Mouse (Mus musculus): Measurements from ENCODE around the gene Eps8l1. TPM values are rescaled to one million over a fixed set of nuclear protein-coding genes. Genes with fewer than 3 reads are reported as not detected.

Eps8l1 gene
- polyA plus RNA-seq, 1 experiment from 2014 or later = 17.6 TPM

- Histone ChIP-seq H3K4me3 (replicated peaks) (peak overlapping the region; percentile 44), H3K4me1 (peaks cover 13% of the 10 kb centered on the region), H3K4me2 (replicated peaks) (peak overlapping the region; percentile 72), H3K27ac (replicated peaks) (peak overlapping the region; percentile 61), H3K36me3 (no peaks in the 10 kb centered on the region), H3K27me3 (peaks cover under 1% of the 10 kb centered on the region; the same call in 1 of the 2 replicates), H3K9me3 (replicated peaks) (no peaks in the 10 kb centered on the region), H3K9ac (peak overlapping the region; percentile 42)
- 20% methylated on average over 40 of the region's 40 CpGs for WGBS
- ATAC-seq (ENCODE audit: insufficient number of reproducible peaks, low FRiP score, low TSS enrichment, low read depth) = peak; percentile 92
These were observed 66.1 kb downstream of the Eps8l1 start for GRCm38 (mm10) chr7:4526341-4527301.

DNA sequence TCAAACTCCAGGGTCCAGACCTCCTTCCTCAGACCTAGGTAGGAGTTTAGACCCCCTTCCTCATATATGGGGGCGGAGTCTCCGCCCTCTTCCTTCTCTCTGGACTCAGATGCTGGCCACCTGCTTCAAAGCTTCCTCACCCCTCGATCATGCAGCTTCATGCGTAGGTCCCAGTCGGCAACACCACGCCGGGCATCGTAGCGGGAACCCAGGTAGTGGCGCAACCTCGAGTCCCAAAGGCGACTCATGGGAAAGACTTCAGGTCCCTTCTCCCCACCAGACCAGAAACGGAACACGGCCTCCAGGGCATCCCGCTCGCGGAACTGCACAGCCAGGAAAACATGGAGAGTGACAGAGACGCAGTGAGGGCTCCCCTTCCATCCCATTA, 66.8 kb downstream of the Eps8l1 start:
- Histone ChIP-seq H3K4me3 (replicated peaks) (peak overlapping the region; percentile 44), H3K36me3 (no peaks in the 10 kb centered on the region), H3K27ac (replicated peaks) (no peak overlapping the region), H3K9me3 (replicated peaks) (no peaks in the 10 kb centered on the region), H3K4me1 (peaks cover 18% of the 10 kb centered on the region), H3K4me2 (replicated peaks) (peak overlapping the region; percentile 72), H3K27me3 (peaks cover 8% of the 10 kb centered on the region; the same call in 1 of the 2 replicates), H3K9ac (no peak overlapping the region)
- ATAC-seq (ENCODE audit: insufficient number of reproducible peaks, low FRiP score, low TSS enrichment, low read depth) = no peak
- WGBS = 44% methylated on average over 18 of the region's 18 CpGs

Small RNAs within 50 kb of the gene (microRNA-seq; reads per million reads assigned to microRNA genes)
- not detected for gene Gm24605 (ENCODE audit: borderline number of aligned reads)

Other genes starting within 250 kb of the Eps8l1 start
- 0.14 TPM in 1 of 2 replicates, not detected in the other for gene Lilra5, start 222.9 kb upstream of the Eps8l1 start, polyA plus RNA-seq (2015; fragmentation: Nextera tagmentation; extraction: Ambion mirVana)
- gene Ncr1, start 123.0 kb upstream of the Eps8l1 start, polyA plus RNA-seq (2015; fragmentation: Nextera tagmentation; extraction: Ambion mirVana) = not detected in 2 replicates
- 0.11 TPM in 1 of 2 replicates, not detected in the other for gene Gp6, start 62.9 kb upstream of the Eps8l1 start, polyA plus RNA-seq (2015; fragmentation: Nextera tagmentation; extraction: Ambion mirVana)
- gene Rdh13, start 15.0 kb upstream of the Eps8l1 start, polyA plus RNA-seq (2015; fragmentation: Nextera tagmentation; extraction: Ambion mirVana) = 24.4 and 25.3 TPM in 2 replicates
- 52.5 and 57.2 TPM in 2 replicates for gene Ppp1r12c, start 41.0 kb downstream of the Eps8l1 start, polyA plus RNA-seq (2015; fragmentation: Nextera tagmentation; extraction: Ambion mirVana)
- 290 and 382 TPM in 2 replicates for gene Tnnt1, start 55.7 kb downstream of the Eps8l1 start, polyA plus RNA-seq (2015; fragmentation: Nextera tagmentation; extraction: Ambion mirVana)
- 5.1 and 5.9 TPM in 2 replicates for gene Tnni3, start 63.6 kb downstream of the Eps8l1 start, polyA plus RNA-seq (2015; fragmentation: Nextera tagmentation; extraction: Ambion mirVana)
- 4.4 and 7.8 TPM in 2 replicates for gene Dnaaf3, start 71.8 kb downstream of the Eps8l1 start, polyA plus RNA-seq (2015; fragmentation: Nextera tagmentation; extraction: Ambion mirVana)
- gene Syt5, start 86.9 kb downstream of the Eps8l1 start, polyA plus RNA-seq (2015; fragmentation: Nextera tagmentation; extraction: Ambion mirVana) = 9.1 and 10.7 TPM in 2 replicates
- not detected in 2 replicates for gene Ptprh, start 143.4 kb downstream of the Eps8l1 start, polyA plus RNA-seq (2015; fragmentation: Nextera tagmentation; extraction: Ambion mirVana)
- 1.0 and 1.3 TPM in 2 replicates for gene Tmem86b, start 170.7 kb downstream of the Eps8l1 start, polyA plus RNA-seq (2015; fragmentation: Nextera tagmentation; extraction: Ambion mirVana)
- 9.8 and 10.3 TPM in 2 replicates for gene Ppp6r1, start 198.3 kb downstream of the Eps8l1 start, polyA plus RNA-seq (2015; fragmentation: Nextera tagmentation; extraction: Ambion mirVana)
- 80.6 and 87.7 TPM in 2 replicates for gene Hspbp1, start 224.4 kb downstream of the Eps8l1 start, polyA plus RNA-seq (2015; fragmentation: Nextera tagmentation; extraction: Ambion mirVana)
- 1.5 and 2.1 TPM in 2 replicates for gene Brsk1, start 229.9 kb downstream of the Eps8l1 start, polyA plus RNA-seq (2015; fragmentation: Nextera tagmentation; extraction: Ambion mirVana)